Mouse (Mus musculus): Measurements from ENCODE around the gene Tnpo3. TPM values are rescaled to one million over a fixed set of nuclear protein-coding genes. Genes with fewer than 3 reads are reported as not detected.

The Tnpo3 gene
- polyA plus RNA-seq, 1 experiment = 1.1 TPM

- H3K36me3 ChIP-seq (ENCODE audit: control insufficient read depth) = peaks cover 95% of the 10 kb centered on the region
- no peak for TF ChIP-seq TAL1 (IDR thresholded peaks at IDR 0.05; ENCODE audit: low read length)
- H3K9me3 ChIP-seq (ENCODE audit: control insufficient read depth, low read length) = no peaks in the 10 kb centered on the region
- H3K27me3 ChIP-seq (ENCODE audit: control insufficient read depth) = no peaks in the 10 kb centered on the region
- no peaks in the 10 kb centered on the region for H3K4me1 ChIP-seq (ENCODE audit: control insufficient read depth)
- H3K4me3 ChIP-seq (replicated peaks) = no peak overlapping the region
Observed at GRCm38 (mm10) chr6:29552526-29552925, 57.2 kb downstream of the Tnpo3 start.

- H3K9me3 ChIP-seq (ENCODE audit: control insufficient read depth, low read length) = no peaks in the 10 kb centered on the region
- TF ChIP-seq GATA1 (IDR thresholded peaks at IDR 0.05; ENCODE audit: low read length) (no peak), TAL1 (IDR thresholded peaks at IDR 0.05; ENCODE audit: low read length) (no peak)
- no peak overlapping the region for H3K4me3 ChIP-seq (replicated peaks)
- peaks cover 94% of the 10 kb centered on the region for H3K36me3 ChIP-seq (ENCODE audit: control insufficient read depth)
- no peaks in the 10 kb centered on the region for H3K4me1 ChIP-seq (ENCODE audit: control insufficient read depth)
- no peaks in the 10 kb centered on the region for H3K27me3 ChIP-seq (ENCODE audit: control insufficient read depth)
Observed at GRCm38 (mm10) chr6:29548086-29548485, 61.6 kb downstream of the Tnpo3 start.

DNA sequence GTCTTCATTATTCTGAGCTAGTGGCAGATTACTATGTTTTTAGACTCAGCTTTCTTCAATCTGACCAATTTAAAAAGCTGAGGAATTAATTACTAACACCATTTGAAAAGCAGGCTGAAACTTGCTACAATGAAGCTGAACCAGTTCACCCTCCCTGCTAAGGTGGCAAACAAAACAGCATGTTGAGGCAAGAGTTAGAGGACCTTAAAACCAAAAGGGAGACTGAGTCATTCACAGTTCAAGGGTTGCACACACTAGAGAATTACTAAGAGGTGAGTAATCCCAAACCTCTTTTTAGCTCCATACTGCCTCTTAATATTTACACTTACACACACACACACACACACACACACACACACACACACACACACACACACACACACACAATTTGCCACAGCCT, 62.1 kb downstream of the Tnpo3 start:
- TF ChIP-seq GATA1 (IDR thresholded peaks at IDR 0.05; ENCODE audit: low read length) (no peak), TAL1 (IDR thresholded peaks at IDR 0.05; ENCODE audit: low read length) (no peak)
- peaks cover 94% of the 10 kb centered on the region for H3K36me3 ChIP-seq (ENCODE audit: control insufficient read depth)

GRCm38 (mm10) chr6:29545611-29546010, 64.1 kb downstream of the Tnpo3 start:
- H3K36me3 ChIP-seq (ENCODE audit: control insufficient read depth) = peaks cover 91% of the 10 kb centered on the region
- no peak overlapping the region for H3K4me3 ChIP-seq (replicated peaks)
- no peak for TF ChIP-seq GATA1 (IDR thresholded peaks at IDR 0.05; ENCODE audit: low read length)
- H3K27me3 ChIP-seq (ENCODE audit: control insufficient read depth) = no peaks in the 10 kb centered on the region
- H3K9me3 ChIP-seq (ENCODE audit: control insufficient read depth, low read length) = no peaks in the 10 kb centered on the region
- no peaks in the 10 kb centered on the region for H3K4me1 ChIP-seq (ENCODE audit: control insufficient read depth)

More for the DNA sequence above, 62.1 kb downstream of the Tnpo3 start:
- Histone ChIP-seq H3K4me3 (replicated peaks) (no peak overlapping the region), H3K9me3 (ENCODE audit: control insufficient read depth, low read length) (no peaks in the 10 kb centered on the region), H3K27me3 (ENCODE audit: control insufficient read depth) (no peaks in the 10 kb centered on the region), H3K4me1 (ENCODE audit: control insufficient read depth) (no peaks in the 10 kb centered on the region)

DNA sequence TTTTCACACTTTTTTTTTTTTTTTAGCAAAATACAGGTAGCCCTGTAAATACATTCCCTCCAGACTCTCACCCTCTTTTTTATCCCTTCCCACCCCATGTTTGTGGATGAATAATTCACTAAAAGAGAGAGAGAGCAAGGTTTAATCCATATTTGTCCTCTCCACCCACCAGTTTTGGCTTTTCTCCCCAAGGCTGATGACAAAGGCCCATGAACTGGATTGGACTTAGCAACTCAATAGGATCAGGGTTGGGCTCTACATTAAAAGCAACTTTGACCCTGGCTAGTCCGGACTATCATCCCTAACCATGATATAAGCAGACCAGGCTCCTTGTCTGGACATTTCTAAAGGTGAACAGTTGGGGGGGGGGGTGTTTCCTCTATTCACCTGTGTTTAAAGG, 68.7 kb downstream of the Tnpo3 start:
- Histone ChIP-seq H3K36me3 (ENCODE audit: control insufficient read depth) (peaks cover 64% of the 10 kb centered on the region), H3K27me3 (ENCODE audit: control insufficient read depth) (no peaks in the 10 kb centered on the region), H3K9me3 (ENCODE audit: control insufficient read depth, low read length) (no peaks in the 10 kb centered on the region), H3K4me3 (replicated peaks) (no peak overlapping the region), H3K4me1 (ENCODE audit: control insufficient read depth) (no peaks in the 10 kb centered on the region)
- TF ChIP-seq TAL1 (IDR thresholded peaks at IDR 0.05; ENCODE audit: low read length) (no peak), GATA1 (IDR thresholded peaks at IDR 0.05; ENCODE audit: low read length) (no peak)

GRCm38 (mm10) chr6:29540223-29540622, 69.5 kb downstream of the Tnpo3 start:
- TF ChIP-seq GATA1 (IDR thresholded peaks at IDR 0.05; ENCODE audit: low read length) = no peak
- no peak for TF ChIP-seq TAL1 (IDR thresholded peaks at IDR 0.05; ENCODE audit: low read length)
- H3K9me3 ChIP-seq (ENCODE audit: control insufficient read depth, low read length) = no peaks in the 10 kb centered on the region
- H3K27me3 ChIP-seq (ENCODE audit: control insufficient read depth) = no peaks in the 10 kb centered on the region
- no peak overlapping the region for H3K4me3 ChIP-seq (replicated peaks)
- H3K36me3 ChIP-seq (ENCODE audit: control insufficient read depth) = peaks cover 57% of the 10 kb centered on the region
- H3K4me1 ChIP-seq (ENCODE audit: control insufficient read depth) = no peaks in the 10 kb centered on the region

- H3K36me3 ChIP-seq (ENCODE audit: control insufficient read depth) = peaks cover 51% of the 10 kb centered on the region
Observed at GRCm38 (mm10) chr6:29539502-29539901, 70.2 kb downstream of the Tnpo3 start.

GRCm38 (mm10) chr6:29537221-29537620, 72.5 kb downstream of the Tnpo3 start:
- Histone ChIP-seq H3K9me3 (ENCODE audit: control insufficient read depth, low read length) (no peaks in the 10 kb centered on the region), H3K36me3 (ENCODE audit: control insufficient read depth) (peaks cover 29% of the 10 kb centered on the region)
- TF ChIP-seq TAL1 (IDR thresholded peaks at IDR 0.05; ENCODE audit: low read length) (no peak), GATA1 (IDR thresholded peaks at IDR 0.05; ENCODE audit: low read length) (no peak)

More at GRCm38 (mm10) chr6:29539502-29539901, 70.2 kb downstream of the Tnpo3 start:
- TF ChIP-seq GATA1 (IDR thresholded peaks at IDR 0.05; ENCODE audit: low read length) (no peak), TAL1 (IDR thresholded peaks at IDR 0.05; ENCODE audit: low read length) (no peak)
- Histone ChIP-seq H3K9me3 (ENCODE audit: control insufficient read depth, low read length) (no peaks in the 10 kb centered on the region), H3K27me3 (ENCODE audit: control insufficient read depth) (no peaks in the 10 kb centered on the region), H3K4me3 (replicated peaks) (no peak overlapping the region), H3K4me1 (ENCODE audit: control insufficient read depth) (no peaks in the 10 kb centered on the region)

DNA sequence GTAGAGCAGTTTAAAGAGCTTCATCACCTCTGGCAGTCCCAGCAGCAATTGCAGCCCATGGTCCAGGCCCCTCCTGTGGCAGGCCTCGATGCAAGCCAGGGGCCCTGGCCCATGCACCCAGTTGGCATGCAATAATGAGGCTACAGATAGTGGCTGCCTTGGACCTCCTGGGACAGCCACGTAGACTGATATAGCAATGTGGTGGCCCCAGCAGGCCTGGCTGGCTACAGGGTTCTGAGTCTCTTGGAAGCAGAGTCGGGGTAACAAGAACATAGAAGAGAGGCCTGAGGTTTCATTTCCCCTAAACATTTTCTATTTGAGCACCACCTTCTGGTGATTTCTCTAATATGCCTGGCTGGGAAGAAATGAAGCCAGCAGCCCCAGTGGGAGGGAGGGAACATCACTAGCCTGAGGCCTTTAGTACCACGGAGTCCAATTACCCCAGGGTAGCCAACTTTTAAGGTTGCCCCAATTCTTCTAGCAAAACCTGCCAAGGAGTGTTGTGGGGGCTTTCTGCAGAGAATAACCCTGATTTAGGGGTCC, 73.0 kb downstream of the Tnpo3 start:
- H3K36me3 ChIP-seq (ENCODE audit: control insufficient read depth) = peaks cover 24% of the 10 kb centered on the region
- H3K9me3 ChIP-seq (ENCODE audit: control insufficient read depth, low read length) = no peaks in the 10 kb centered on the region
- H3K4me3 ChIP-seq (replicated peaks) = no peak overlapping the region
- TF ChIP-seq TAL1 (IDR thresholded peaks at IDR 0.05; ENCODE audit: low read length) (no peak), GATA1 (IDR thresholded peaks at IDR 0.05; ENCODE audit: low read length) (no peak)
- H3K27me3 ChIP-seq (ENCODE audit: control insufficient read depth) = no peaks in the 10 kb centered on the region
- no peaks in the 10 kb centered on the region for H3K4me1 ChIP-seq (ENCODE audit: control insufficient read depth)

More at GRCm38 (mm10) chr6:29537221-29537620, 72.5 kb downstream of the Tnpo3 start:
- Histone ChIP-seq H3K4me3 (replicated peaks) (no peak overlapping the region), H3K27me3 (ENCODE audit: control insufficient read depth) (no peaks in the 10 kb centered on the region), H3K4me1 (ENCODE audit: control insufficient read depth) (no peaks in the 10 kb centered on the region)

DNA sequence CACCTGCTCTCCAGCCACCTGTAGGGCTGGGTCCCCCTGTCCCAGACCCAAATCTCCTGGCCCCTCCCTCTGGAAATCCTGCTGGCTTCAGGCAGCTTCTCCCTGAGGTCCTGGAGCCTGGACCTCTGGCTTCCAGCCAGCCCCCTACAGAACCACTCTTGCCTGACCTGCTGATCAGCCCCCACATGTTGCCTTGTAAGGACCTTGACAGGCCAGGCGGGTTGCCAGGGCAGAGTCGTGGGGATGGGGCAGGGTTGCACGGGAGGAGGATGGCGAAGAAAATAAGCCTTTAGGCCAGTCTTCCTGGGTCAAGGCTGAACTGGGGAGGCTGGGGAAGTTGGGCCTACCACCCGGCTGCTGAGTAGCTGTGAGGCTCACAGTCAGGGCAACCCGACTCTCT, 74.4 kb downstream of the Tnpo3 start:
- Histone ChIP-seq H3K36me3 (ENCODE audit: control insufficient read depth) (peaks cover 13% of the 10 kb centered on the region), H3K9me3 (ENCODE audit: control insufficient read depth, low read length) (no peaks in the 10 kb centered on the region), H3K4me3 (replicated peaks) (no peak overlapping the region), H3K27me3 (ENCODE audit: control insufficient read depth) (peaks cover 10% of the 10 kb centered on the region), H3K4me1 (ENCODE audit: control insufficient read depth) (no peaks in the 10 kb centered on the region)
- no peak for TF ChIP-seq TAL1 (IDR thresholded peaks at IDR 0.05; ENCODE audit: low read length)
- no peak for TF ChIP-seq GATA1 (IDR thresholded peaks at IDR 0.05; ENCODE audit: low read length)
